Mouse (Mus musculus): Measurements from ENCODE around the gene Chrm4. TPM values are rescaled to one million over a fixed set of nuclear protein-coding genes. Genes with fewer than 3 reads are reported as not detected.

The Chrm4 gene
- total and polyA plus RNA-seq, 2 experiments: not detected

GRCm38 (mm10) chr2:91960459-91960858, 33.4 kb downstream of the Chrm4 start:
- no peaks in the 10 kb centered on the region for H3K27me3 ChIP-seq (ENCODE audit: control insufficient read depth, insufficient read depth, low read length)
- no peak overlapping the region for H3K4me3 ChIP-seq (ENCODE audit: insufficient read depth, low read depth, low read length)
- H3K79me2 ChIP-seq (ENCODE audit: control insufficient read depth, insufficient read depth, low read length): peaks cover 38% of the 10 kb centered on the region; the same call in 1 of the 2 replicates
- no peak overlapping the region for H3K9ac ChIP-seq (ENCODE audit: low read depth, low read length)
- H3K27ac ChIP-seq (replicated peaks; ENCODE audit: insufficient read depth, low read depth, low read length): no peak overlapping the region
- peaks cover 30% of the 10 kb centered on the region for H3K4me1 ChIP-seq (ENCODE audit: control insufficient read depth, insufficient read depth, low read length)
- WGBS: 91% methylated on average over 5 of the region's 5 CpGs
- no peak for DNase-seq (ENCODE audit: extremely low read depth, low read depth, low spot score)
- no peaks in the 10 kb centered on the region for H3K36me3 ChIP-seq (ENCODE audit: control insufficient read depth, insufficient read depth, low read length)
- no peak for TF ChIP-seq CTCF (IDR thresholded peaks at IDR 0.05; ENCODE audit: low read depth, low read length)
- no peak for TF ChIP-seq POLR2A (IDR thresholded peaks at IDR 0.05; ENCODE audit: extremely low read depth, insufficient read depth, low read length)

DNA sequence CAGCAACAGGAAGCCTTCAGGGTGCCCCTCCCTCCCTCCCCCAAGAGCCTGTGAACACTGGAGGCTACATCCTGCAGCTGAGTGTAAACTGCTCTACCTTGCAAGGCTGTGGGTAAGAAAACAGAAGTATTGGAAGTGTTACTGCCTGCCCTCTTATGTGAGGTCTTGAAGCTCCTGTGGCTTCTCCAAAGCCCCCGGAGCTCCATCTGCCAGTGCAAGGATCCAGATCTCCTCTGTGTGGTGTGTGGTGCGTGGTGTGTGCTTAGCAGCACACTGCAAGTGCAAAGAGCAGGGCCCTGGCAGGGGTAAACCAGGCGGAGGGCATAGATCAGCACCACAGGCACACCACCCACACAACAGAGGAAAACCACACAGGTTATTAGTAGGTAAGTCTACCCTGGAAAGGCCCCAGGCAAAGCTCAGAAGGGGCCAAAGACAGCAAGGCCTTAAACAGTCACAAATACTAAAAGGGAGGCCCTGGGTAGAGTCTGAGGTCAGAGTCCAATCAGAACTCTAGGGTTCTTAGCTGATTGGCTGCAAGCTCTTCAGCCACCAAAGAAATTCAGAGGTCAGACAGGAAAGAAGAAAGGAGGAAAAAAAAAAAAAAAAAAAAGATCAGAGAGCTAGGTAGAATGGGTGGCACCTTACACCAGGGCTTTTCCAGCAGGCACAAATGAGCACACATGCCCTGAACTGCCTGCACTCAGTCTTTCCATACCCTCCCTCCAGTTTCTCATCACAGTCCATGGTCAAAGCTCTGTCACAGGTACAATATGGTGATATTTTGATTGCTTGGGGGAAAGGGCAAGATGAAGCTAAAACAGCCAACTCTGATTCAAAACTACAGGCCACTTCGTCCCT, 35.1 kb downstream of the Chrm4 start:
- H3K9ac ChIP-seq (ENCODE audit: low read depth, low read length): peak overlapping the region; percentile 89
- peaks cover 22% of the 10 kb centered on the region for H3K4me1 ChIP-seq (ENCODE audit: control insufficient read depth, insufficient read depth, low read length)
- WGBS: 11% methylated on average over 4 of the region's 4 CpGs
- DNase-seq (ENCODE audit: extremely low read depth, low read depth, low spot score): peak; percentile 92
- peak overlapping the region; percentile 79 for H3K4me3 ChIP-seq (ENCODE audit: insufficient read depth, low read depth, low read length)
- peaks cover 28% of the 10 kb centered on the region; the same call in 1 of the 2 replicates for H3K79me2 ChIP-seq (ENCODE audit: control insufficient read depth, insufficient read depth, low read length)
- 0 out of 2 replicates have a peak, but pooled peaks have one; percentile 7 for TF ChIP-seq POLR2A (IDR thresholded peaks at IDR 0.05; ENCODE audit: extremely low read depth, insufficient read depth, low read length)
- no peak for TF ChIP-seq CTCF (IDR thresholded peaks at IDR 0.05; ENCODE audit: low read depth, low read length)
- no peaks in the 10 kb centered on the region for H3K27me3 ChIP-seq (ENCODE audit: control insufficient read depth, insufficient read depth, low read length)
- peak overlapping the region; percentile 79 for H3K27ac ChIP-seq (replicated peaks; ENCODE audit: insufficient read depth, low read depth, low read length)
- H3K36me3 ChIP-seq (ENCODE audit: control insufficient read depth, insufficient read depth, low read length): no peaks in the 10 kb centered on the region

DNA sequence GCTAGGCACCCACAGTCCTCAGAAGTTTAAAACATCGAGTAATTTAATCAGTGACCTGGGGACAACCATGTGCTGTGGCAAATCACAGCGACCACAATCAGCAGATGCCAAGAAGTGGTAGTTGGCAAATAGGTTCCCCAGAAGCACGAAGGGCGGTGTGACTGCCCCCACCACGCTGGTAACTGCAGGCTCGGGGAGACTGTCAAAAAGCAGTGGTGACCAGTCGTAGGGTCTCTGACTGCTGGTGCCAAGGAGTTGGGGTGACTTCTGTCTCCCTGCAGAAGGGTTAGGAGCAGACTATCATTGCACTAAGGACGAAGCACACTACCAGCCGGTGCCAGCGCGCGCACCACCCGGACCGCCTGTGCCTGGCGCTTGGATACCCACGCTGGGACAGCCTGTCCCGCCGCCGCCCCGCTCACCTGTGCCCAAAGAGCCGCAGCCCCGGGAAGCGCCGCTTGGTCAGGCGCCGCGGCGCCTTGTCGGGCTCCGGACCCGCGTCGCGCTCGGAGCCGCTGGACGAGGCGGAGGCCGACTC, 35.9 kb downstream of the Chrm4 start:
- H3K79me2 ChIP-seq (ENCODE audit: control insufficient read depth, insufficient read depth, low read length): peaks cover 23% of the 10 kb centered on the region; the same call in 1 of the 2 replicates
- WGBS: 0% methylated on average over 23 of the region's 39 CpGs
- H3K4me1 ChIP-seq (ENCODE audit: control insufficient read depth, insufficient read depth, low read length): peaks cover 23% of the 10 kb centered on the region
- peak overlapping the region; percentile 89 for H3K9ac ChIP-seq (ENCODE audit: low read depth, low read length)
- no peaks in the 10 kb centered on the region for H3K27me3 ChIP-seq (ENCODE audit: control insufficient read depth, insufficient read depth, low read length)
- peak overlapping the region; percentile 79 for H3K27ac ChIP-seq (replicated peaks; ENCODE audit: insufficient read depth, low read depth, low read length)
- H3K4me3 ChIP-seq (ENCODE audit: insufficient read depth, low read depth, low read length): peak overlapping the region; percentile 79
- DNase-seq (ENCODE audit: extremely low read depth, low read depth, low spot score): peak; percentile 36
- TF ChIP-seq CTCF (IDR thresholded peaks at IDR 0.05; ENCODE audit: low read depth, low read length) (no peak), POLR2A (IDR thresholded peaks at IDR 0.05; ENCODE audit: extremely low read depth, insufficient read depth, low read length) (no peak)
- H3K36me3 ChIP-seq (ENCODE audit: control insufficient read depth, insufficient read depth, low read length): no peaks in the 10 kb centered on the region

GRCm38 (mm10) chr2:91963443-91963932, 36.4 kb downstream of the Chrm4 start:
- Histone ChIP-seq H3K79me2 (ENCODE audit: control insufficient read depth, insufficient read depth, low read length) (peaks cover 20% of the 10 kb centered on the region; the same call in 1 of the 2 replicates), H3K27me3 (ENCODE audit: control insufficient read depth, insufficient read depth, low read length) (no peaks in the 10 kb centered on the region), H3K9ac (ENCODE audit: low read depth, low read length) (peak overlapping the region; percentile 89), H3K4me1 (ENCODE audit: control insufficient read depth, insufficient read depth, low read length) (peaks cover 23% of the 10 kb centered on the region), H3K4me3 (ENCODE audit: insufficient read depth, low read depth, low read length) (peak overlapping the region; percentile 79), H3K27ac (replicated peaks; ENCODE audit: insufficient read depth, low read depth, low read length) (peak overlapping the region; percentile 79), H3K36me3 (ENCODE audit: control insufficient read depth, insufficient read depth, low read length) (no peaks in the 10 kb centered on the region)
- TF ChIP-seq CTCF (IDR thresholded peaks at IDR 0.05; ENCODE audit: low read depth, low read length): peak; percentile 87
- TF ChIP-seq POLR2A (IDR thresholded peaks at IDR 0.05; ENCODE audit: extremely low read depth, insufficient read depth, low read length): 0 out of 2 replicates have a peak, but pooled peaks have one; percentile 33
- WGBS: under 1% methylated on average over 40 of the region's 57 CpGs
- DNase-seq (ENCODE audit: extremely low read depth, low read depth, low spot score): peak; percentile 64

- H3K9ac ChIP-seq (ENCODE audit: low read depth, low read length): peak overlapping the region; percentile 94
- peaks cover 19% of the 10 kb centered on the region for H3K4me1 ChIP-seq (ENCODE audit: control insufficient read depth, insufficient read depth, low read length)
- no peaks in the 10 kb centered on the region for H3K27me3 ChIP-seq (ENCODE audit: control insufficient read depth, insufficient read depth, low read length)
- H3K4me3 ChIP-seq (ENCODE audit: insufficient read depth, low read depth, low read length): peak overlapping the region; percentile 99
- H3K79me2 ChIP-seq (ENCODE audit: control insufficient read depth, insufficient read depth, low read length): peaks cover 14% of the 10 kb centered on the region; the same call in 1 of the 2 replicates
- no peak for DNase-seq (ENCODE audit: extremely low read depth, low read depth, low spot score)
- H3K27ac ChIP-seq (replicated peaks; ENCODE audit: insufficient read depth, low read depth, low read length): peak overlapping the region; percentile 98
- H3K36me3 ChIP-seq (ENCODE audit: control insufficient read depth, insufficient read depth, low read length): no peaks in the 10 kb centered on the region
- 59% methylated on average over 3 of the region's 3 CpGs for WGBS
- TF ChIP-seq CTCF (IDR thresholded peaks at IDR 0.05; ENCODE audit: low read depth, low read length) (no peak), POLR2A (IDR thresholded peaks at IDR 0.05; ENCODE audit: extremely low read depth, insufficient read depth, low read length) (no peak)
Measured at GRCm38 (mm10) chr2:91964610-91965204, 37.7 kb downstream of the Chrm4 start.
